Mouse (Mus musculus): Measurements from ENCODE around the gene Tpcn2. TPM values are rescaled to one million over a fixed set of nuclear protein-coding genes. Genes with fewer than 3 reads are reported as not detected.
A peak's percentile ranks its signal among the peaks of the same experiment; 100 is the strongest.

Gene Tpcn2
- total RNA-seq, 2 experiments from 2014 or later, result 2.1 to 2.4 TPM

- DNase-seq, result peak; percentile 66
Measured at GRCm38 (mm10) chr7:145242851-145243712, 40.7 kb downstream of the Tpcn2 start.

GRCm38 (mm10) chr7:145242028-145242427, 41.8 kb downstream of the Tpcn2 start:
- no peak for DNase-seq

DNA sequence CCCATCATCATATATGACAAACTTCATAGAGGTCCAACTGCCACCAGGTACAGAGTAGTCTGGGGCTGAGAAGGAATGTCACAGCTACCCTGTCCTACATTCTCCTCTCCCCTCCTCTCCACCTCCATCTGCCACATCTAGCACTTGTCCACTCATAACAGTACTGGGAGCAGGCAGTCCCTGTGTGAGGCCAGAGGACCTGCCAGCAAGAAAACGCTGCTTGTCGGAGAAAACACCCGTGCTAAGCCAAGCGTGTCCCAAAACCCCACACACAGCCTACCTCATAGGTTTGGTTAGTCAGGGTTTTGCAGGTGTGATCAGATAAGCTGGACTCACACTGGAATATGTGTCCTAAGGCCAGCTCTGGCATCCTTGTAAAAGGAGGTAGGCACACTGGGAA, 42.9 kb downstream of the Tpcn2 start:
- no peak for DNase-seq

- DNase-seq, result no peak
Measured at GRCm38 (mm10) chr7:145239736-145240505, 43.9 kb downstream of the Tpcn2 start.

GRCm38 (mm10) chr7:145239145-145239544, 44.7 kb downstream of the Tpcn2 start:
- DNase-seq, result no peak

GRCm38 (mm10) chr7:145234841-145235790, 48.7 kb downstream of the Tpcn2 start:
- DNase-seq, result no peak

DNA sequence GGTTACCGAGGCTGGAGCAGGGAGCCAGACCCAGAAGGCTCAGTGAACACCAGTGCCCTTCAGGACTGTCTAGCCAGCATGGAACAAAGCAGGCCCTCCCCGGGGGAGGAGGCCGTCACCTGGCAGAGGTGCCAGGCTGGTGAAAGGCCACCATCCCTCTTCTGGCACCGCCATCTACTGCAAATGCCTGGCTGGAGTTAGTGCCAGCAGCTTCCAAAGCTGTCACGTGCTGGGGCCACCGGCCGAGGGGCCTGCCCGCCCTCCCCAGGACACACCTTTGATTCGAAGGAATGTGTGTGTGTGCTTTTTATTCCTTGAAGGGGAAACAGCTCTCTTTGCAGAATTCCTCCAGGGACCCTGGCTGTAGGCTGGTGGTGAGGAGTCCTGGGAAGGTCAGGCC, 52.2 kb downstream of the Tpcn2 start:
- no peak for DNase-seq

DNA sequence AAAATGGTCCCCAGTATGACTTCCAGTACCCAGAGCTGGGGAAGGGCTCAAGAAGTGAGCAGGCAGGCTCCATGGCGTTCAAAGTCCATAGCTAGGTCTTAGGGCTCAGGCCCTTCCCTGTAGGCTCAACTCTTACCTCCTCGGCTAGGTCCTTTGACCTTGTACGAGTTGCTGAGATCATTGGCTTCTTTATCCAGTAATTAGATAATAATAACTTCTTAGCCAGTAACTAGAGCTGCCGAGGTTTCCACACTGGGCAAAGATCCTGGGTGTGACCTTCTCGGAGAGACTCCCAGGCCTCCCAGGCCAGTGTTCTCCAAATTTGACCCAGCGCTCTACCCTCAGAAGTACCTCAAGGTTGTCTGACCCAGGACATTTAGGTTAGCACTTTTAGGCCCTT, 57.2 kb downstream of the Tpcn2 start:
- peak; percentile 65 for DNase-seq

GRCm38 (mm10) chr7:145225626-145226025, 58.2 kb downstream of the Tpcn2 start:
- DNase-seq, result no peak

GRCm38 (mm10) chr7:145221841-145222689, 61.7 kb downstream of the Tpcn2 start:
- DNase-seq, result peak; percentile 69

DNA sequence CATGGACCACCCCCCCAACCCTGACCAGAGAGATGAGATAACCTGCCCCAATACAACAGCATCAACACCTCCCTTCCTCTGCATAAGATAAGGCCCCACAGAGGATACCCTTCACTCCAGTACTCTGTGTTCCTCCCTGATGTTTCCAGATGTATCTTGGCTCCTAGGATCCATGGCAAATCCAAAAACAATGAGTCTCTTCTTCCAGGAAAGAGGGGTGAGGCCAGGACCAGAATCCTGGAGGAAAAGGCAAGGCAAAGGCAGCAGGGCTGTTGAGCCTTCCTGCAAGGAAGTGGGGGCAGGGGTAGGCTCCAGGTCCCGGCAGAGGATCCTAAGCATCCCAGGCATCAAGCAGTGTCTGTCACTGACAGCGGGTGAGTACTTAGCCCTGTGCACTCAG, 62.5 kb downstream of the Tpcn2 start:
- peak; percentile 27 for DNase-seq

- peak; percentile 57 for DNase-seq
Measured at GRCm38 (mm10) chr7:145219420-145219831, 64.4 kb downstream of the Tpcn2 start.

DNA sequence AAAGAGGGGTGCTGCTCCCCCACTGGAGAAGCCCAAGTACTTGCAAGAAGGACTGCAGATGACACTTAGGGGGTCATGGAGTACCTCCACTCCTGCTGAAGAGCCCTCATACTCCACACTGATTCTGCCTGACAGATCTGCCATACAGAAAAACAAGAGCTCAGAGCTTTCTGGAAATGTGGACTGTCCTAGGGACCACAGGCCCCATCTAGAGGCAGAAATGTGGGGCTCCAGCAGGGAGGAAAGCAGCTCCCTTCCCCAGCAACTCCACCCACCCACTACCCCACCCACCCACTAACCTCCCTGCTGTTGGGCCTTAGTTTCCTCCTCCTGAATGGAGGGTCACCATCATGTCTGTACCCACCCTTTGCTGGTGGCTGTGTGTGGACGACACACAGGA, 67.2 kb downstream of the Tpcn2 start:
- no peak for DNase-seq

- DNase-seq, result no peak
Measured at GRCm38 (mm10) chr7:145215476-145215875, 68.3 kb downstream of the Tpcn2 start.

- DNase-seq, result no peak
Measured at GRCm38 (mm10) chr7:145211680-145212659, 71.8 kb downstream of the Tpcn2 start.

GRCm38 (mm10) chr7:145210477-145211070, 73.2 kb downstream of the Tpcn2 start:
- DNase-seq, result no peak

- DNase-seq, result no peak
Measured at GRCm38 (mm10) chr7:145208006-145208405, 75.8 kb downstream of the Tpcn2 start, which contains the start of gene 1810010D01Rik. Gene 1810010D01Rik (minus strand): TSS chr7:145208119.

DNA sequence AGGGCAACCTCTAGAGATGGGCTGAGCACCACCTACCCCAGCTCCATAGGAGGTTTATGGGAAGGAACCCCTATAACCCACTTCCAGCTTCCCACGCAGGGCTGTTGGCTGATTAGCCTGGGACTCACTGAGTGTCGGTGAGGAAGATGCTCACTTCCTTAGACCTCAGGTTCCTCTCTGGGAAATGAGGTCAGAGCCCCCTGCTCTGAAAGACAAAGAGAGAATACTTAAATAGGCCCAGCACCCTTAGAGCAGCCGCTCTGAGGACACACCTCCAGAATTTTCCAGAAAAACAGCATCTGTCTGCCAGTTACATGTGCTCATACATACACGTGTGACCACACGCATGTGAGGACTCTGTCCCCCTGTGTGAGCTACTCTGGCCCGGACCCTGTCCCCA, 77.0 kb downstream of the Tpcn2 start:
- no peak for DNase-seq

- peak; percentile 76 for DNase-seq
Measured at GRCm38 (mm10) chr7:145206056-145206610, 77.7 kb downstream of the Tpcn2 start.
